Mouse (Mus musculus): ENCODE results near the gene Gja5. TPM values are rescaled to one million over a fixed set of nuclear protein-coding genes. Genes with fewer than 3 reads are reported as not detected.

Gene Gja5
- polyA plus RNA-seq, 1 experiment: 0.03 TPM

- TF ChIP-seq GATA1 (IDR thresholded peaks at IDR 0.05; ENCODE audit: low read length): no peak
Observed at GRCm38 (mm10) chr3:96977507-96977906, 73.0 kb downstream of the Gja5 start.

GRCm38 (mm10) chr3:96978469-96978868 lies 74.0 kb downstream of the Gja5 start:
- no peak for TF ChIP-seq GATA1 (IDR thresholded peaks at IDR 0.05; ENCODE audit: low read length)

- TF ChIP-seq GATA1 (IDR thresholded peaks at IDR 0.05; ENCODE audit: low read length): no peak
Observed at GRCm38 (mm10) chr3:96979020-96979419, 74.5 kb downstream of the Gja5 start.

- no peak for TF ChIP-seq GATA1 (IDR thresholded peaks at IDR 0.05; ENCODE audit: low read length)
Observed at GRCm38 (mm10) chr3:96981833-96982232, 77.3 kb downstream of the Gja5 start.

- no peak for TF ChIP-seq GATA1 (IDR thresholded peaks at IDR 0.05; ENCODE audit: low read length)
Observed at GRCm38 (mm10) chr3:96982666-96983065, 78.2 kb downstream of the Gja5 start.

GRCm38 (mm10) chr3:96992526-96992925 lies 88.0 kb downstream of the Gja5 start:
- TF ChIP-seq GATA1 (IDR thresholded peaks at IDR 0.05; ENCODE audit: low read length): no peak

- TF ChIP-seq GATA1 (IDR thresholded peaks at IDR 0.05; ENCODE audit: low read length): no peak
Observed at GRCm38 (mm10) chr3:96997770-96998169, 93.3 kb downstream of the Gja5 start.

GRCm38 (mm10) chr3:97003111-97003510 lies 98.6 kb downstream of the Gja5 start:
- no peak for TF ChIP-seq GATA1 (IDR thresholded peaks at IDR 0.05; ENCODE audit: low read length)

- no peak for TF ChIP-seq GATA1 (IDR thresholded peaks at IDR 0.05; ENCODE audit: low read length)
Observed at GRCm38 (mm10) chr3:97004509-97004908, 100.0 kb downstream of the Gja5 start.

GRCm38 (mm10) chr3:97007010-97007448 lies 102.5 kb downstream of the Gja5 start:
- no peak for TF ChIP-seq GATA1 (IDR thresholded peaks at IDR 0.05; ENCODE audit: low read length)

- no peak for TF ChIP-seq GATA1 (IDR thresholded peaks at IDR 0.05; ENCODE audit: low read length)
Observed at GRCm38 (mm10) chr3:97025226-97025625, 120.7 kb downstream of the Gja5 start.

- TF ChIP-seq GATA1 (IDR thresholded peaks at IDR 0.05; ENCODE audit: low read length): no peak
Observed at GRCm38 (mm10) chr3:97032053-97032496, 127.6 kb downstream of the Gja5 start.

GRCm38 (mm10) chr3:97035558-97035957 lies 131.1 kb downstream of the Gja5 start:
- no peak for TF ChIP-seq GATA1 (IDR thresholded peaks at IDR 0.05; ENCODE audit: low read length)

GRCm38 (mm10) chr3:97037119-97037518 lies 132.6 kb downstream of the Gja5 start:
- no peak for TF ChIP-seq GATA1 (IDR thresholded peaks at IDR 0.05; ENCODE audit: low read length)

- TF ChIP-seq GATA1 (IDR thresholded peaks at IDR 0.05; ENCODE audit: low read length): no peak
Observed at GRCm38 (mm10) chr3:97039721-97040120, 135.2 kb downstream of the Gja5 start.

- TF ChIP-seq GATA1 (IDR thresholded peaks at IDR 0.05; ENCODE audit: low read length): no peak
Observed at GRCm38 (mm10) chr3:97044188-97044587, 139.7 kb downstream of the Gja5 start.

- TF ChIP-seq GATA1 (IDR thresholded peaks at IDR 0.05; ENCODE audit: low read length): no peak
Observed at GRCm38 (mm10) chr3:97047757-97048156, 143.3 kb downstream of the Gja5 start.

GRCm38 (mm10) chr3:97048360-97048759 lies 143.9 kb downstream of the Gja5 start:
- TF ChIP-seq GATA1 (IDR thresholded peaks at IDR 0.05; ENCODE audit: low read length): no peak

Measured in G1E-ER4 (cell line).